Mouse (Mus musculus) lung, postnatal 0 days (tissue): Measurements from ENCODE around the gene Olfr547.

ENCODE experiments used
- CTCF ChIP-seq: IDR thresholded peaks from 2 replicates; pipeline ENCODE4 v1.5.1; 2016; ENCODE audit warnings: antibody characterized with exemption, mild to moderate bottlenecking
- EP300 ChIP-seq: IDR thresholded peaks from 2 replicates; pipeline ENCODE4 v1.6.1; 2016; ENCODE audit warnings: antibody characterized with exemption, mild to moderate bottlenecking, control low read depth

- TF ChIP-seq CTCF (peak; percentile 93), EP300 (no peak)
Observed at GRCm38 (mm10) chr7:102506848-102507247, 27.7 kb upstream of the Olfr547 start.
